Mouse (Mus musculus) embryonic facial prominence, embryonic 14.5 days (tissue): ENCODE data around the gene Tubgcp6. TPM values are rescaled to one million over a fixed set of nuclear protein-coding genes. Genes with fewer than 3 reads are reported as not detected.
A peak's percentile ranks its signal among the peaks of the same experiment; 100 is the strongest.

Experiments
- ATAC-seq: fragments of 200-750 bp; cut with Nextera tagmentation; 2 replicates; pipeline ENCODE4 v1.8.0; 2017; ENCODE audit warnings: low read depth, moderate number of reproducible peaks, moderate TSS enrichment
- DNase-seq: peaks from one replicate; pipeline ENCODE4 v3.0.0-alpha.2; 2015; ENCODE audit warnings: low spot score
- H3K27ac ChIP-seq: fragments of 300-500 bp; sonication (generic); replicated peaks from 2 replicates; pipeline ENCODE4 v1.5.1; 2014; ENCODE audit warnings: low read depth, mild to moderate bottlenecking, low read length, moderate library complexity
- H3K27me3 ChIP-seq: fragments of 300-500 bp; sonication (generic); replicated peaks from 2 replicates; pipeline ENCODE4 v1.6.1; 2014; ENCODE audit warnings: low read length; ENCODE audit not compliant: control insufficient read depth, insufficient read depth
- H3K36me3 ChIP-seq: fragments of 300-500 bp; sonication (generic); 2 replicates; pipeline ENCODE4 v1.6.1; 2014; ENCODE audit warnings: low read length, mixed read lengths; ENCODE audit not compliant: control insufficient read depth, insufficient read depth
- H3K4me1 ChIP-seq: fragments of 300-500 bp; sonication (generic); 2 replicates; pipeline ENCODE4 v1.6.1; 2014; ENCODE audit warnings: antibody characterized with exemption, low read length; ENCODE audit not compliant: control insufficient read depth, insufficient read depth
- H3K4me2 ChIP-seq: fragments of 300-500 bp; sonication (generic); 2 replicates; pipeline ENCODE4 v1.6.1; 2014; ENCODE audit warnings: low read depth, mild to moderate bottlenecking, low read length, moderate library complexity, mixed read lengths
- H3K4me3 ChIP-seq: fragments of 300-500 bp; sonication (generic); 2 replicates; pipeline ENCODE4 v1.5.1; 2014; ENCODE audit warnings: low read depth, mild to moderate bottlenecking, low read length
- H3K9ac ChIP-seq: fragments of 300-500 bp; sonication (generic); 2 replicates; pipeline ENCODE4 v1.6.1; 2014; ENCODE audit warnings: low read depth, mild to moderate bottlenecking, low read length, moderate library complexity, mixed read lengths
- H3K9me3 ChIP-seq: fragments of 300-500 bp; sonication (generic); 2 replicates; pipeline ENCODE4 v1.6.1; 2016; ENCODE audit warnings: low read length; ENCODE audit not compliant: control insufficient read depth
- WGBS: fragments of 180-500 bp; shearing (Covaris S2); extraction: QIAGEN DNeasy Blood & Tissue Kit; methylation state at CpG from one replicate; pipeline ENCODE4 v1.1.7; 2014; 5-methylcytosine and 5-hydroxymethylcytosine counted together
- polyA plus RNA-seq: library from polyadenylated mRNA; unstranded; fragments of >200 nt; fragmentation: Nextera tagmentation; extraction: Ambion mirVana; gene quantifications from 2 replicates; pipeline ENCODE4 v1.2.1, GENCODE M21; 2014

The Tubgcp6 gene
- polyA plus RNA-seq, 1 experiment from 2014 or later, result 13.9 TPM

GRCm38 (mm10) chr15:89073993-89074603, 48.8 kb downstream of the Tubgcp6 start:
- Histone ChIP-seq H3K9ac (no peak overlapping the region), H3K27ac (no peak overlapping the region), H3K4me1 (peaks cover 31% of the 10 kb centered on the region), H3K9me3 (no peaks in the 10 kb centered on the region), H3K27me3 (peaks cover 4% of the 10 kb centered on the region), H3K4me3 (no peak overlapping the region), H3K4me2 (no peak overlapping the region), H3K36me3 (no peaks in the 10 kb centered on the region)
- ATAC-seq (no peak), DNase-seq (no peak)
- 72% methylated on average over 10 of the region's 10 CpGs for WGBS

GRCm38 (mm10) chr15:89070606-89071005, 52.3 kb downstream of the Tubgcp6 start:
- H3K4me3 ChIP-seq, result no peak overlapping the region
- no peaks in the 10 kb centered on the region for H3K36me3 ChIP-seq
- ATAC-seq, result no peak
- H3K27ac ChIP-seq, result no peak overlapping the region
- no peak overlapping the region for H3K9ac ChIP-seq
- peaks cover 35% of the 10 kb centered on the region for H3K27me3 ChIP-seq
- 77% methylated on average over 24 of the region's 24 CpGs for whole genome bisulfite sequencing
- no peak for DNase-seq
- H3K9me3 ChIP-seq, result no peaks in the 10 kb centered on the region
- H3K4me1 ChIP-seq, result peaks cover 12% of the 10 kb centered on the region
- no peak overlapping the region for H3K4me2 ChIP-seq

DNA sequence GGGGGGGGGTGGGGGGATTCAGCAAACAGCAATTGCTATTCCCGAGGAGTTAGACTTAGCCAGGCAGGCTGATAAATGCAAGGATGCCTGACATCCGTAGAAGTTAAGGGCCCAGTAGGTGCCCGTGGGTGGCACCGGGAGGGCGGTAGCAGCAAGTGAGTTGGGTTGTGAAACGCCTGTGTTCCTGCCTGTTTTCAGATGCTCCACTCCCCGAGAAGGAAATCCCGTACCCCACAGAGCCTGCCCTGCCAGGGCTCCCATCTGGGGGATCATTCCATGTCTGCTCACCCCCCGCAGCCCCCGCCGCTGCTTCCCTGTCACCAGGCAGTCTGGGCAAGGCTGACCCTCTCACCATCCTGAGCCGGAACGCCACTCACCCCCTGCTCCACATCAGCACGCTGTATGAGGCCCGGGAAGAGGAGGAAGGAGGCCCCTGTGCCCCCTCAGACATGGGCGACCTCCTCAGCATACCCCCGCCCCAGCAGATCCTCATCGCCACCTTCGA, 53.5 kb downstream of the Tubgcp6 start:
- H3K4me1 ChIP-seq, result peaks cover under 1% of the 10 kb centered on the region; the same call in 1 of the 2 replicates
- no peak for DNase-seq
- H3K27ac ChIP-seq, result no peak overlapping the region
- no peak overlapping the region for H3K4me3 ChIP-seq
- peaks cover 38% of the 10 kb centered on the region for H3K27me3 ChIP-seq
- H3K9ac ChIP-seq, result no peak overlapping the region
- H3K9me3 ChIP-seq, result no peaks in the 10 kb centered on the region
- no peak for ATAC-seq
- whole genome bisulfite sequencing, result 72% methylated on average over 18 of the region's 19 CpGs
- no peak overlapping the region for H3K4me2 ChIP-seq
- H3K36me3 ChIP-seq, result no peaks in the 10 kb centered on the region

- Histone ChIP-seq H3K9me3 (no peaks in the 10 kb centered on the region), H3K36me3 (no peaks in the 10 kb centered on the region), H3K9ac (no peak overlapping the region), H3K4me3 (peak overlapping the region; percentile 10; the same call in 1 of the 2 replicates), H3K27ac (no peak overlapping the region), H3K4me2 (no peak overlapping the region; the same call in 1 of the 2 replicates), H3K27me3 (peaks cover 38% of the 10 kb centered on the region), H3K4me1 (no peaks in the 10 kb centered on the region)
- no peak for ATAC-seq
- WGBS, result 39% methylated on average over 26 of the region's 26 CpGs
- DNase-seq, result no peak
Observed at GRCm38 (mm10) chr15:89068226-89068625, 54.7 kb downstream of the Tubgcp6 start.

DNA sequence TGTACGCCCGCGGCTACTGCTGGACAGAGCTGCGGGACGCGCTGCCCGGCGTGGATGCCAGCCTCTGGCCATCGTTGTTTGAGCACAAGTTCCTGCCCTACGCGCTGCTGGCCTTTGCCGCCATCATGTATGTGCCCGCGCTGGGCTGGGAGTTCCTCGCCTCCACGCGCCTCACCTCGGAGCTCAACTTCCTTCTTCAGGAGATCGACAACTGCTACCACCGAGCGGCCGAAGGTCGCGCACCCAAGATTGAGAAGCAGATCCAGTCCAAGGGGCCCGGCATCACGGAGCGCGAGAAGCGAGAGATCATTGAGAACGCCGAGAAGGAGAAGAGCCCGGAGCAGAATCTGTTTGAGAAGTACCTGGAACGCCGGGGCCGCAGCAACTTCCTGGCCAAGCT, 55.3 kb downstream of the Tubgcp6 start:
- WGBS, result 38% methylated on average over 35 of the region's 35 CpGs
- no peak for DNase-seq
- no peaks in the 10 kb centered on the region for H3K9me3 ChIP-seq
- peaks cover 38% of the 10 kb centered on the region for H3K27me3 ChIP-seq
- H3K4me1 ChIP-seq, result no peaks in the 10 kb centered on the region
- peak overlapping the region; percentile 5; the same call in 1 of the 2 replicates for H3K4me2 ChIP-seq
- ATAC-seq, result no peak
- no peaks in the 10 kb centered on the region for H3K36me3 ChIP-seq
- H3K27ac ChIP-seq, result no peak overlapping the region
- H3K4me3 ChIP-seq, result peak overlapping the region; percentile 10
- H3K9ac ChIP-seq, result 0 out of 2 replicates have a peak overlapping the region, but pooled peaks have one; percentile 10

DNA sequence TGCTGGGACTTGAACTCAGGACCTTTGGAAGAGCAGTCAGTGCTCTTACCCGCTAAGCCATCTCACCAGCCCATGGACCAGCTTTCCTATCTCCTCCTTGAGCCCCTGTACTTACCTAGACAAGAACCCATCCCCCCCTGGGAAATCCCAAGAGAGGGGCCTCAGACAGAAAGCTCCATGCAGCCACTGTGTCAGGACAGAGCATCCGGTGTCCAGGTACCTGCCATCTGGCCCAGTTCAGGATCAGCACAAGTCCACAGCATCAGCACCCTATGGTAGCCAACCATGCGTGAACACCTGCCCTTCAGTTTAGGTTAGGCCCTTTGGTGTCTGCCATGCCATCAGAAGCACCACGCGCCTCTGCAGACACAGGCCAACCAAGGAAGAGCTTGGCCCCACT, 58.0 kb downstream of the Tubgcp6 start:
- Histone ChIP-seq H3K4me2 (no peak overlapping the region), H3K9ac (no peak overlapping the region), H3K36me3 (no peaks in the 10 kb centered on the region), H3K27ac (no peak overlapping the region), H3K4me3 (no peak overlapping the region), H3K27me3 (peaks cover 57% of the 10 kb centered on the region), H3K4me1 (no peaks in the 10 kb centered on the region), H3K9me3 (no peaks in the 10 kb centered on the region)
- DNase-seq, result no peak
- ATAC-seq, result no peak
- WGBS, result 85% methylated on average over 5 of the region's 5 CpGs

DNA sequence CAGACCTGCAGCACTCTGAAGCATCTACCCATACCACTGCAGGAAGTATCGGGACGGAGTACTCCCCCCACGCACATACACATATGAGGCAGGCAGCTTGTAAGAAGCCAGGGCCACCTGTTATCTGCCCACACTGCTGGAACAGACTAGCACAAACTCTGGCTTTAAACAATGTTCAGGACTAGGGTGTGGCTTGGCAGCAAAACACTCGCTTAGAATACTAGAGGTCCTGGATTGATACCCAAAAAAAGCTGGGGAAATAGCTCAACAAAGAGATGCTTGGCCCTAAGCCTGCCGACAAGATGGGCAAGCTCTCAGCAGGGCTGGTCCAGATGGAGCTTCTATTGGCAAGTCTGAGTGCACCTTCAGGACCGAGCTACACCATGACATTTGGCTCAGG, 59.4 kb downstream of the Tubgcp6 start:
- Histone ChIP-seq H3K9ac (no peak overlapping the region), H3K27ac (no peak overlapping the region), H3K4me2 (no peak overlapping the region), H3K36me3 (no peaks in the 10 kb centered on the region), H3K27me3 (peaks cover 58% of the 10 kb centered on the region), H3K4me3 (no peak overlapping the region), H3K9me3 (no peaks in the 10 kb centered on the region), H3K4me1 (no peaks in the 10 kb centered on the region)
- DNase-seq (no peak), ATAC-seq (no peak)
- 79% methylated on average over 6 of the region's 6 CpGs for whole genome bisulfite sequencing

DNA sequence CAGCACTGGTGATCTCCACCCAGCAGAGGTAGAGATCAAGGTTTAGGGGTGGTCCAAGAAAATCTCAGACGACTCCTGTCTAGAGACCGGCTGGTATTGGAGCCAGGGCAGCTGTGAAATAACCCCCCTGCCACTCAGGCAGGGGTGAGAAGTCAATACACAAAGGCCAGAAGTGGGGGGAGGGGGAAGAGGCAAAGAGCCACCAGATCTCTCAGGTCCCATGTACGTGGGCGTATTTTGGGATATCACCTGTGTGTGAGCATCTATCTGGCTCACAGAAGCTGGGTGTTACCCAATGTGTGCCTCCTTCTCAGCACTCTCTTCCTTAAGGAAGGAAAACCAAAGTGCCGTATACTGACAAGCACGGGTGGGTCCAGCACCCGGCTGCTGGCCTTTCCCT, 59.9 kb downstream of the Tubgcp6 start:
- no peak overlapping the region for H3K9ac ChIP-seq
- no peaks in the 10 kb centered on the region for H3K36me3 ChIP-seq
- DNase-seq, result no peak
- H3K4me1 ChIP-seq, result no peaks in the 10 kb centered on the region
- H3K4me3 ChIP-seq, result no peak overlapping the region
- 69% methylated on average over 7 of the region's 7 CpGs for WGBS
- H3K9me3 ChIP-seq, result no peaks in the 10 kb centered on the region
- no peak for ATAC-seq
- H3K27ac ChIP-seq, result no peak overlapping the region
- peaks cover 58% of the 10 kb centered on the region for H3K27me3 ChIP-seq
- H3K4me2 ChIP-seq, result no peak overlapping the region

DNA sequence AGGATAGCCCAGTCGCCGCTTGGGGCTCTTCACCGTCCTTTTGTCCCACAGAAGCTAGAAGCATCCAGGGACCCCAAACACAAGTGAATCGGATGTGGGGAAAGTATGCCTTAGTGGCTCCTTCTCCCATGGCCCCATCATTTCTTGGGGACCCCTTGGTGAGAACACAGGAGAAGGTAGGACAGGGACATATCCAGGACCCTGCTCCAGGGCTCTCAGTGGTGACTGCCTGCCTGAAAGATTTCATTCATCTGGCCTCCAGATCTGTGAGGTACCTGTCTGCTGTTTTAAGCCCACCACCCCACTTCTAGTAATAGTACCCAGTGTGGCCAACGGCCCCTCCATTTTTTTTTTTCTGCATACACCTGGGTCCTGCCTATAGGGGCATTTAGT, 60.4 kb downstream of the Tubgcp6 start:
- DNase-seq (no peak), ATAC-seq (no peak)
- no peaks in the 10 kb centered on the region for H3K4me1 ChIP-seq
- no peak overlapping the region for H3K27ac ChIP-seq
- H3K9ac ChIP-seq, result no peak overlapping the region
- H3K4me3 ChIP-seq, result no peak overlapping the region
- H3K27me3 ChIP-seq, result peaks cover 59% of the 10 kb centered on the region
- 80% methylated on average over 5 of the region's 5 CpGs for WGBS
- no peak overlapping the region for H3K4me2 ChIP-seq
- no peaks in the 10 kb centered on the region for H3K9me3 ChIP-seq
- H3K36me3 ChIP-seq, result no peaks in the 10 kb centered on the region
